Mouse (Mus musculus) erythroblast, embryonic 14.5 days (primary cell): ENCODE data around the gene Cyb5d1.

Experiments
- GATA1 ChIP-seq: IDR thresholded peaks from 2 replicates; pipeline ENCODE4 v1.6.1; 2012; ENCODE audit warnings: low read length, inconsistent platforms, mixed read lengths
- TAL1 ChIP-seq: IDR thresholded peaks from 3 replicates; pipeline ENCODE4 v1.6.1; 2012; ENCODE audit warnings: low read length, inconsistent platforms, mixed read lengths

DNA sequence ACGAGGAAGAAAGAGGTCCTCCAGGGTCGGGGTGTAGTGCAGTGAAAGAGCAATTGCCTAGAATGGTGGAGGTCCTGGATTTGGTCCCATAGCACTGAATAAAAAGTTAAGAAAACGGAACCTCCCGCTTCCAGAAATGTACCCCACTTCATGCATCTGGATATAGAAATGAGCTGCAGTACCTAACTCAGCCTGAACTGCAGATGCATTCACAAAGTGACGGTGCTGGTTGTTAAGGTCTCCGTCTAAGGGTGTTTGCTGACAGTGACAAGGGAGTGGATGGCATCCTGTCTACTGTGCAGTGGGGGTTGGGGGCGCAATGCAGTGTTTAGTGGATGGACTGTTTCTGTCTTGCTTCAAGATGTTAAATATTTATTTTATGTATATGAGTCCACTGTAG lies 8.7 kb downstream of the Cyb5d1 start:
- no peak for TF ChIP-seq GATA1
- TF ChIP-seq TAL1: no peak
